Mouse (Mus musculus) cerebellum, postnatal 25 days (tissue): Measurements from ENCODE around the gene Mmadhc.

Source experiments
- DNase-seq, 2 experiments: peaks; one replicate each; pipeline ENCODE4 v3.0.0; 2021; ENCODE audit warnings: mixed read lengths in 2 of 2

The Mmadhc gene

GRCm38 (mm10) chr2:50296109-50296986 is at the start of gene Mmadhc:
Gene Mmadhc (minus strand): TSS chr2:50296801.
- DNase-seq = peak; percentile 93 to 96

DNA sequence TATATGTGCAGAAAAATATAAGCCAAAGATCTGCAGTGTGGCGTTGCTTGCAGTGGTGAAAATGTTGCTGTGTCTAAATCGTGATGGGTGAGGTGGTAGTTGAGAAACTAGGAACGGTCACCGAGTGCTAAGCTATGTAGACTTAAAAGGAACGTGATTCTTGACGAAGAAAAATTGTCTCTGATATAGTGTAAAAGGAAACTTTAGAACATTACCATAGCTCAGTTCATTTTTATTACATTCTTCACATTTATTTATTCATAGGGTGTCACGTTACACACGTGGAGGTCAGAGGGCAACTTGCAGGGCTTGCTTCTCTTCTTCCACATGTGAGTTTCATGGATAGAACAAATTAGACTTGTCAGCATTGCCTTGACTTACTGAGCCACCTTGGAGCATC is 47.0 kb upstream of the Mmadhc start:
- DNase-seq = no peak

DNA sequence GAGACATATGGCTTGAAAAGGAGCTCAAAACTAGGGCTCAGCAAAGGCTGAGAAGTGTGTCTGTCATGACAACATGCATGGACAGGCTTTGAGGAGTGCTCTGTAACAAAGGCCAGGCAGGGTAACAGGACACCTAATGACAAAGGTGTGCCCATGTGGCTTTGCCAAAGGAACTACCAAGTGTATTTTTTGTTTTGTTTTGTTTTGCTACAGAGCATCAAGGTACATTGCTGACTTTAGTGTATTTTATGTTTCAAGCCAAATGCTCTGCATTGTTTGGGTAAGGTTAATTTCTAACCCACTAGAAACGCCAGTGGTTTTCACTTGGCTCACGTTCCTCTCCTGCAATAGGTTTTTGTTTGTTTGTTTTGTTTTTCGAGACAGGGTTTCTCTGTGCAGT is 42.5 kb upstream of the Mmadhc start:
- DNase-seq = no peak

- peak in 1 of 2 experiments; percentile 14 for DNase-seq
These were observed 41.0 kb upstream of the Mmadhc start for GRCm38 (mm10) chr2:50337596-50337995.

DNA sequence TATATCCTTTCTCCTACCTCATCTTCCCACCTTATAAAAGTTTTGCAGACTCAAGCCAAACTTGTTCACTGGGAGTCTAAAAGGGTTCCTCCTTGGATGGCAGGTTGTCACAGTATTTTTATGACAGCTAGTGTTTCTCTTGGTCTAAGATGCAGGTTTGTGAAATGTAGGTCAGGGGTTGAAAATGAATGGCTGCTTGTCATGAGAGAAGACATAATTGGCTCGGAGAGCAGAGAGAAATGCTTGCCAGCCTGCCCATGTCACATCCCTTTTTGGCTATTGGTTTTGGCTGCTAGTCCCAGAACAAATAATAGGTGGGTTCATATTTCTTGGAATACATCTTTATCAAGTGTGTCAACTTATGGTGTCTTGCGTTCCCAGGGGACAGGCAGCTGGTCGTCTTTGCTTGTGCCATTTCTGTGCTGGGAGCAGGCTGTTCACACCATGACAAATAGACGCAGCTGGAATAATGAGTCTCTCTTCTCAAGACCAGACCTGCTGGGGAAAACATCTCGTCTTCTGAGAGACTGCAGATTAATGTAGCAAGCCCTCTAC is 35.2 kb upstream of the Mmadhc start:
- peak in 1 of 2 experiments; percentile 5 for DNase-seq

GRCm38 (mm10) chr2:50328181-50328580 is 31.6 kb upstream of the Mmadhc start:
- no peak for DNase-seq

GRCm38 (mm10) chr2:50324799-50325198 is 28.2 kb upstream of the Mmadhc start:
- no peak for DNase-seq

DNA sequence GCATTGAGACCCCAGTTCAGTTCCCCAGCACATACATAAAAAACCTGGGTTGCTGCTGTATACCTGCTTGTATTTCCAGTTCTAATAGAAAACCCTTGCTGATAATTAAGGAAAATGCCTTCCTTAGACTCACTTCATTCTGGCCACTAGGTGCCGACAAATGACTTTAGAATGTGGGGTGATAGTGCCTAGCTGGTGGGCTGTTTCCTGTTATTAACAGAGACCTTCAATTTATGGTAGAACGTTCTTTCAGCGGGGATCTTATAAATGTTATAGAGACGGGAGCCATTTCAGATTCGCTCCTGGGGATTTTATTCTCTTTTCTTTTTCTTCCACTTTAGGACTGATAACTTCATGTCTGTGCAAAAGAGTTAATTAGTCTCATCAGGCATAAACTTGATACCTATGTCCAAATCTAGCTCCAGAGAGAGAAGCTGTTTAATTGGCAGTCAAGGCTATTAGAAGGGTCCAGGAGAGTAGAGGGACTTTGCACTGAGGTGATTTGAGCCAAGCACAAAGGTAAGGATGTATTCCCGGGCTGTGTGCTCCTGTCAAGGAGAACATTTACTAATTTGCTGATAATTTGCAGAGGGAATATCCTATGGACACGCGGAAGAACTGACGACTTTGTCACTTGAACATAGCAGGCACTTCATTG is 10.2 kb upstream of the Mmadhc start:
- DNase-seq = peak; percentile 32 to 68

- peak in 1 of 2 experiments; percentile 16 for DNase-seq
These were observed 8.4 kb upstream of the Mmadhc start for GRCm38 (mm10) chr2:50304824-50305577.

GRCm38 (mm10) chr2:50296987-50297350 is 368 bp upstream of the Mmadhc start:
- DNase-seq = no peak

DNA sequence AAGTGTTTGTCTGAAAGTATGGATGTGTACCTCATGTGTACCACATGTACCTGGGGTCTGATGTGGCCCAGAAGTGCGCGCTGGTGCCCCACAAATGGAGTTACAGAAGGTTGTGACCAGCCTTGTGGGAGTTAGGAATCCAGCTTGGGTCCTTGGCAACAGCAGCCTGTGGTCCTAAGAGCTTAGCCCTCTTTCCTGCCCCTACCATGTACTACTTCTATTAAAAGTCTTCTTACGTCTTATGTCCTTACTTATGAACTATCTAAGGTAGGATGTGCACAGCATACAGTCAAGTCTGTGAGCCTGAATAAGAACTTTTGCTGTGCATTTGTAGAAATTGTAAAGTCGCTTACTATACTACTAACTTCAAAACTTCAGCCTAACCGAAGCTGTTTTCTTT is 1.0 kb downstream of the Mmadhc start:
- no peak for DNase-seq

DNA sequence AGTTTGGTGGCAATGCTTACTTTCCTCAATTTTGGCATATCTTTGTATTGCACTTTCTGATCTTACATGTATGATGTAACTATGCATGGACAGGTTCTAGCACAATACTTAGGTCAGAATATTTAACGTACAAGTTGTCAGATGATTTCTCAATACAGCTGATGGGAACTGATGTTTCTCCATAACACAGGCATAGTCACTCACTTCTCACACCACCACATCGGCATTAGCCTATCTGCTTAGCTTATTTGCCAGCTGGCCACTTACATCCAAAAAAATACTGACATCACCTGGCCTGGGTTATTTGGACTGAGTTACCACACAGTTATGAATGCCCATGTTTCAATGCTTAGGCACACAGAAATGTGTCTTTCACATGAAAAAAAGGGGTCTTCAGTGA is 2.5 kb downstream of the Mmadhc start:
- no peak for DNase-seq

DNA sequence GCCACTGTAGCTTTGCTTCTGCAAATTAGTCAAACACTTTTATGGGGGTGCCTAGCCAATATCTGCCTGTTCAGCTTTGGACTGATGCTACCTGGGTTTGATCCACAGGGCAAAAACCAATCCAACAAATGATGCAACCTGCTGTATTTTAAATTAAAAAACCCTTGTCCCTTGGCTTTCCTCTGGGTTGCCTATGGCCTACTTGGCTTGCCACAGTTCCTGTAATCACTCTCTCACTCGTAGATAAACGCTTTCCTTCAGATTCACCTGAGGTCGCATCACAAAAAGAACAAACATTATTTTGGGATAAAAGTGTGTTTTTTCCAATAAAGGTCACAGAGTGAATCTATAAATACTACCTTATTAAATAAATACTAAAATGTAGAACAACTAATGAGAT is 3.0 kb downstream of the Mmadhc start:
- no peak for DNase-seq

GRCm38 (mm10) chr2:50291901-50292300 is 4.7 kb downstream of the Mmadhc start:
- no peak for DNase-seq

GRCm38 (mm10) chr2:50290754-50291153 is 5.8 kb downstream of the Mmadhc start:
- DNase-seq = no peak

GRCm38 (mm10) chr2:50284781-50285180 is 11.8 kb downstream of the Mmadhc start:
- no peak for DNase-seq

- no peak for DNase-seq
These were observed 12.6 kb downstream of the Mmadhc start for GRCm38 (mm10) chr2:50284040-50284439.

GRCm38 (mm10) chr2:50276715-50277114 is 19.9 kb downstream of the Mmadhc start:
- DNase-seq = peak in 1 of 2 experiments; percentile 11

DNA sequence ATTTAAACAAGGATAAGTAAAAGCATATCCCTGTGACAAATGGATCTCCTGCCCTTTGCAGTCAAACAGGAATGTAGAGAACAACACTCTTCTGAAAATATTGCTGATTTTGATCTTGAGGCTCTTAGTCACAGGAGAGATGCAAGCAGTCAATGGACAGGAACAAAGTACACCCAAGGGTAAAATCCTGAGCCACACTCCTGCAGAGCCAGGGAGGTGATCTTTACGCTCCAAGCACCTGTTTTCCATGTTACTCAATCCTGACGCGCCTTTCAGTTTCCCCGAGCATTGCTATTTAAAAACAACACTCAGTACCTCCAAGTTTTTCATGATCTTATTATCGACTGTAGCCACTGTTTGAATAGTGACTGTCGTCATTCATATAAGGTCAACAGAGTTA is 23.2 kb downstream of the Mmadhc start:
- DNase-seq = no peak

DNA sequence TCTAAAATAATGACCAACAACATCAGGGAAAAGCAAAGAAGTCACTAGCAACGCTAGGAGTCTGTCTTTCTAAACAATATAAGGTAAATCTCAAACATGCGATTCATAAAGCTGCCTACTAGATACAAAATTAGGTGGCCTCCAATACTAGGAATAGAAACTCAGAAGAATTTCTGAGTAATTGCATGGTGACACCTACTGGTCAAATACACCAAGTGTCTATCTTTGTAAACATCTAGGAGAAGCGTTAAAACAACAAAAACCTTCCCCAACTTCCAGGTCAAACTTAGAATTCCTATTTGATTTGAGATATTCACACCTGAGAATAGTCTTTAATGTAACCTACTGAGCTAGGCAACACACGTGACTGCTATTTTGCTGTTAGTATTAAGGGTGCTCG is 24.4 kb downstream of the Mmadhc start:
- no peak for DNase-seq

- DNase-seq = no peak
These were observed 28.1 kb downstream of the Mmadhc start for GRCm38 (mm10) chr2:50268514-50268913.

DNA sequence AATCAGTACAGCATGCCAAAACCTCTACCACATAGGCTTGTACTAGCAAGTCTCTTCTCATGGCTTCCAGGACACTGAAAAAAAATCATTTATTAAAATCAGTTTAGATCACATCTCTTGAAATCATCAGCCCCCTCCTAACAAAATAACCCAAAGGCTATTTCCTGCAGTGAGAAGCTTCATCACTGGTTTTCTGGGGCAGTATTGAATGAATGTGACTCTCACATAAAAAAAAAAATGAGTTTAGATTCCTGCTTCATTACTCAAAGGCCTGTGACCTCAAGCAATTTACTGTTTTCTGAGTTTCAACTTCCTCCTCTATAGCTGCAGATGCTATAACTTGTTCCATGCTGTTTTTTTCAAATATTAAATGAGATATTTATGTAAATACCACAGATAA is 29.6 kb downstream of the Mmadhc start:
- no peak for DNase-seq

GRCm38 (mm10) chr2:50265215-50265785 is 31.3 kb downstream of the Mmadhc start:
- no peak for DNase-seq
